Mouse (Mus musculus): ENCODE measurements around the gene Arid4b. TPM values are rescaled to one million over a fixed set of nuclear protein-coding genes. Genes with fewer than 3 reads are reported as not detected.

Arid4b gene
- total and polyA plus RNA-seq, 2 experiments from 2014 or later = 21.9 to 30.9 TPM

DNA sequence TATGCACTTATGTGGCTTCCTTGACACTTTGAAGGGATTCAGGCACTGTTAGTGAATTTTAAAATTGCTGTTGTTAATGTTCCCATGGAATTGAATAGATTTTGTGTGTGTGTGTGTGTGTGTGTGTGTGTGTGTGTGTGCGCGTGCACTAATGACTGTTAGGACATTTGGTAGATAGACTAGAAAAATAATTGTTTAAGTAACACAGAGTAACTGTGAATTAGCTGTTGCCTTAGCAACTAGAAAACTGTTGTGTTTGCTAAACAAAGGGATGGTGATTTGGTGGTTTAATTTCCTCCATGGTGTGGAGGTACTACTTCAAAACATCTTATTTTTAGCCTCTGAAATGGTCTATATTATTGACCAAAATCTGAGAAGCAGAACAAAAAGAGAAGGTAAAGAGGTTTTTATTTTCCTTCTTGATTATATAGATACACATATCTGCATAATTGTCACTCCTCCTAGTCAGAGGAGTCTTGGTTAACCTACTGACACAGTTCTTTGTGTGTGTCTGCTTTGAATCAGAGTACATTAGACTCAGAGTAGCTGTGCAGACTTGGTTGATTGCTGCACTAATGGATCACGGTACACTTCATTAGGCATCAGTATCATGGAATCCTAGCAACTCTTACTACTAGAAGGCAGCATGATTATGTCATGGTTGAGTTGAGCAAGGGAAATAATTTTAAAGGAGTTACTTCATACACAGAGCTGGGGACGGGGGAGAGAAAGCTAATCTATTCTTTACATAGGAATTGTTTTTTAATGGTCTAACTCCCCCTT, 50.9 kb downstream of the Arid4b start:
- no peaks in the 10 kb centered on the region for H3K4me1 ChIP-seq (ENCODE audit: control insufficient read depth, insufficient read depth)
- ATAC-seq (ENCODE audit: insufficient read depth, low read depth) (no peak), DNase-seq (ENCODE audit: low spot score) (no peak)
- H3K36me3 ChIP-seq (replicated peaks; ENCODE audit: control insufficient read depth, insufficient read depth, low read length) = no peaks in the 10 kb centered on the region
- H3K9me3 ChIP-seq (replicated peaks; ENCODE audit: control insufficient read depth, low read length) = no peaks in the 10 kb centered on the region
- 77% methylated on average over 4 of the region's 4 CpGs for WGBS
- no peaks in the 10 kb centered on the region for H3K27me3 ChIP-seq (ENCODE audit: control insufficient read depth, insufficient read depth, low read length)
- H3K9ac ChIP-seq (replicated peaks; ENCODE audit: low read depth, low read length) = no peak overlapping the region
- H3K4me2 ChIP-seq (ENCODE audit: low read depth, low read length) = no peak overlapping the region
- TF ChIP-seq EP300 (IDR thresholded peaks at IDR 0.05; ENCODE audit: low read depth) (no peak), CTCF (IDR thresholded peaks at IDR 0.05; ENCODE audit: low read depth) (no peak)
- no peak overlapping the region for H3K4me3 ChIP-seq (ENCODE audit: low read depth, low read length)
- H3K27ac ChIP-seq (ENCODE audit: low read depth) = no peak overlapping the region

DNA sequence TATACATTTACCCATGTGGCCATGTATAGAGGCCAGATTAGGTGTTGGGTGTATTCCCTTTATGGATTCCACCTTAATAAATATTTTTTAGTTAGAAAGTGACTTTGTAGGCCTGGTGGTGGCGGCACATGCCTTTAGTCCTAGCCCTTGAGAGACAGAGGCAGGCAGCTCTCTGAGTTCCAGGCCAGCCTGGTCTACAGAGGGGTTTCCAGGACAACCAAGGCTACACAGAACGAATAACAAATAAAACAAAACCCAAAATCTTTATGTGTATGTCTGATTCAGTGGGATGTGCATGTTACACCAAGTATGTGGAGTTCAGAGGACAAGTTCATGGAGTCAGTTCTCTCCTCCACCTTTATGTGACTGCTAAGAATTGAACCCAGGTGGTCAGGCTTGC, 52.8 kb downstream of the Arid4b start:
- 98% methylated on average over 2 of the region's 2 CpGs for WGBS

DNA sequence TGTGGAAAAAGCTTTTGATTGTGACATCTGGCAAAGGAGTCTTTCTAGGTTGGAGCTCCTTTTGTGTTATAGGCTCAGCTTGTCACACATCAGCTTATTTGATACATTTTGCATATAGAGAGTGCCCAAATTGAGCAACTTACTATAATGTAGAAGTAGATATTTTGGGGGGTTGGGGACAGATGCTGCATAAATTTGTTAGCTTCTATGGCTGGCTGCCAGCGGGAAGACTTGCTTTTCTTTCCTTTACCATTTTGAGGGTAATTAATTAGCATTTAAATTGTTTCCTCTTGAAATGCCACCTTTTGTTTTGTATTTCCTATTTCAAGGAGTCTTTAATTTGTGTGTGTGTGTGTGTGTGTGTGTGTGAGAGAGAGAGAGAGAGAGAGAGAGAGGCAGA, 68.6 kb downstream of the Arid4b start:
- Histone ChIP-seq H3K9me3 (replicated peaks; ENCODE audit: control insufficient read depth, low read length) (no peaks in the 10 kb centered on the region), H3K27me3 (ENCODE audit: control insufficient read depth, insufficient read depth, low read length) (no peaks in the 10 kb centered on the region), H3K4me1 (ENCODE audit: control insufficient read depth, insufficient read depth) (no peaks in the 10 kb centered on the region), H3K4me3 (ENCODE audit: low read depth, low read length) (no peak overlapping the region), H3K27ac (ENCODE audit: low read depth) (no peak overlapping the region), H3K9ac (replicated peaks; ENCODE audit: low read depth, low read length) (no peak overlapping the region), H3K36me3 (replicated peaks; ENCODE audit: control insufficient read depth, insufficient read depth, low read length) (peaks cover 14% of the 10 kb centered on the region), H3K4me2 (ENCODE audit: low read depth, low read length) (no peak overlapping the region)
- WGBS = 84% methylated on average over 1 of the region's 1 CpGs
- TF ChIP-seq CTCF (IDR thresholded peaks at IDR 0.05; ENCODE audit: low read depth) (no peak), EP300 (IDR thresholded peaks at IDR 0.05; ENCODE audit: low read depth) (no peak)
- ATAC-seq (ENCODE audit: insufficient read depth, low read depth) (no peak), DNase-seq (ENCODE audit: low spot score) (no peak)

More for the DNA sequence above, 52.8 kb downstream of the Arid4b start:
- Histone ChIP-seq H3K9ac (replicated peaks; ENCODE audit: low read depth, low read length) (no peak overlapping the region), H3K36me3 (replicated peaks; ENCODE audit: control insufficient read depth, insufficient read depth, low read length) (no peaks in the 10 kb centered on the region), H3K4me2 (ENCODE audit: low read depth, low read length) (no peak overlapping the region), H3K27ac (ENCODE audit: low read depth) (no peak overlapping the region), H3K9me3 (replicated peaks; ENCODE audit: control insufficient read depth, low read length) (no peaks in the 10 kb centered on the region), H3K4me3 (ENCODE audit: low read depth, low read length) (no peak overlapping the region), H3K4me1 (ENCODE audit: control insufficient read depth, insufficient read depth) (no peaks in the 10 kb centered on the region), H3K27me3 (ENCODE audit: control insufficient read depth, insufficient read depth, low read length) (no peaks in the 10 kb centered on the region)
- no peak for TF ChIP-seq EP300 (IDR thresholded peaks at IDR 0.05; ENCODE audit: low read depth)
- TF ChIP-seq CTCF (IDR thresholded peaks at IDR 0.05; ENCODE audit: low read depth) = no peak
- DNase-seq (ENCODE audit: low spot score) (no peak), ATAC-seq (ENCODE audit: insufficient read depth, low read depth) (no peak)

DNA sequence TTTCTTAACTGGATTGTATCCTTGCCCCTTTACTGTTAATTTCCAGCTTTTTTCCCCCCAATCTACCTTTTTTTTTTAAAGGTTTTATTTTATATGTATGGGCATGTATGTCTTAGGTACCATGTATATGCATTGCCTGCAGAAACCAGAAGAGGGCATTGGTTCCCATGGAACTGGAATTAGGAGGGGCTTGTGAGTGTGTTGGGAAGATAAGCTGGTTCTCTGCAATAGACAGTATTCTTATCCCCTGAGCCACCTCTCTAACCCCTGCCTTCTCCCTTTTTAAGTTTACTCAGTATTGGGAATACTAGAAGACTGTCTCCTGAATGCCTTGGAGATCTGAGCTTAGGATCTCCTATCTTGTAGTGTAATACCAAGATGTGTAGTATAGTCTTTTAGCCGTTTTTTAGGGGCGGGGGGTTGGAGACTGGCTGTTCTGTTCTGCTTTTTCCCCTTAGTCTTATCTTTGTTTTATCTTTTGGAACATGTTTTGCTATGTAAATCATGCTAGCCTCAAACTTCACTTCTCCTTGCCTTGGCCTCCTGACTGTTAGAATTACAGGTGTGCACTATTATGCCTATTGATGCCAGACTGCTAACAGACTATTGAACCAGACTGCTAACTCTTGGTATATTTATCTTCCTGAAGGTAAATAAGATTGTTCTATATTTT, 79.4 kb downstream of the Arid4b start:
- no peaks in the 10 kb centered on the region for H3K9me3 ChIP-seq (replicated peaks; ENCODE audit: control insufficient read depth, low read length)
- H3K27ac ChIP-seq (ENCODE audit: low read depth) = no peak overlapping the region
- H3K36me3 ChIP-seq (replicated peaks; ENCODE audit: control insufficient read depth, insufficient read depth, low read length) = peaks cover 11% of the 10 kb centered on the region
- no peak for ATAC-seq (ENCODE audit: insufficient read depth, low read depth)
- WGBS = 89% methylated on average over 2 of the region's 2 CpGs
- H3K27me3 ChIP-seq (ENCODE audit: control insufficient read depth, insufficient read depth, low read length) = no peaks in the 10 kb centered on the region
- H3K4me2 ChIP-seq (ENCODE audit: low read depth, low read length) = no peak overlapping the region
- no peak overlapping the region for H3K4me3 ChIP-seq (ENCODE audit: low read depth, low read length)
- no peaks in the 10 kb centered on the region for H3K4me1 ChIP-seq (ENCODE audit: control insufficient read depth, insufficient read depth)
- no peak overlapping the region for H3K9ac ChIP-seq (replicated peaks; ENCODE audit: low read depth, low read length)
- no peak for TF ChIP-seq CTCF (IDR thresholded peaks at IDR 0.05; ENCODE audit: low read depth)
- DNase-seq (ENCODE audit: low spot score) = no peak

DNA sequence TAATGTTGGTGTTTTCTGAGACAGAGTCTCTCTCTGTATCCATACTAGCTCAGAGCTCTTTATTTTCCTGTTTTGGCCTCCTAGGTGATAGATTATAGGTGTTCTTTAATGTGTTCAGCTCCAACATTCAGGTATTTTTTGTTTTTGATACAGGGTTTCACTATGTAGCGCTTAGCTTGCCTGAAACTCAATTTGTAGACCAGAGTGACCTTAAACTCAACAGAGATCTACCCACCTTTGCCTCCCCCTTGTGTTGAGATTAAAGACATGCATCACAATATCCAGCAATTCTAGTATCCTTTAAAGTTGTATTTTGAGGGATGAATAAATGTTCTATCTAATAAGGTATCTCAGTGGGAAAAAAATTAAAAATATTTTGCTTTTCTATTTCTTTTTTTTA, 115.0 kb downstream of the Arid4b start:
- Histone ChIP-seq H3K9ac (replicated peaks; ENCODE audit: low read depth, low read length) (no peak overlapping the region), H3K4me2 (ENCODE audit: low read depth, low read length) (no peak overlapping the region), H3K36me3 (replicated peaks; ENCODE audit: control insufficient read depth, insufficient read depth, low read length) (peaks cover 4% of the 10 kb centered on the region; the same call in 1 of the 2 replicates), H3K9me3 (replicated peaks; ENCODE audit: control insufficient read depth, low read length) (no peaks in the 10 kb centered on the region), H3K27me3 (ENCODE audit: control insufficient read depth, insufficient read depth, low read length) (no peaks in the 10 kb centered on the region), H3K27ac (ENCODE audit: low read depth) (no peak overlapping the region), H3K4me3 (ENCODE audit: low read depth, low read length) (no peak overlapping the region), H3K4me1 (ENCODE audit: control insufficient read depth, insufficient read depth) (no peaks in the 10 kb centered on the region)
- DNase-seq (ENCODE audit: low spot score) (peak; percentile 52), ATAC-seq (ENCODE audit: insufficient read depth, low read depth) (0 out of 2 replicates have a peak, but pooled peaks have one; percentile 51)
- no peak for TF ChIP-seq EP300 (IDR thresholded peaks at IDR 0.05; ENCODE audit: low read depth)
- TF ChIP-seq CTCF (IDR thresholded peaks at IDR 0.05; ENCODE audit: low read depth) = peak; percentile 67
- WGBS = 81% methylated on average over 1 of the region's 1 CpGs
